Mouse (Mus musculus): ENCODE data around the gene Uqcc2. TPM values are rescaled to one million over a fixed set of nuclear protein-coding genes. Genes with fewer than 3 reads are reported as not detected.

Uqcc2 gene
- polyA plus RNA-seq, 1 experiment from 2014 or later = 315 TPM

- no peak for ATAC-seq (replicated peaks; ENCODE audit: low FRiP score, low read depth)
- Histone ChIP-seq H3K4me1 (replicated peaks; ENCODE audit: insufficient read depth, low read length) (no peaks in the 10 kb centered on the region), H3K9ac (ENCODE audit: low read depth, low read length) (no peak overlapping the region), H3K36me3 (ENCODE audit: insufficient read depth, low read length) (peaks cover 13% of the 10 kb centered on the region; the same call in 1 of the 2 replicates), H3K9me3 (replicated peaks; ENCODE audit: low read length) (no peaks in the 10 kb centered on the region), H3K27me3 (ENCODE audit: insufficient read depth, low read length) (no peaks in the 10 kb centered on the region), H3K27ac (no peak overlapping the region), H3K4me3 (replicated peaks; ENCODE audit: low read depth, low read length) (no peak overlapping the region), H3K4me2 (ENCODE audit: low read length) (no peak overlapping the region)
- no peak for TF ChIP-seq CTCF (IDR thresholded peaks at IDR 0.05; ENCODE audit: low read depth)
- 73% methylated on average over 5 of the region's 5 CpGs for WGBS
- DNase-seq (ENCODE audit: low spot score) = no peak
Measured at GRCm38 (mm10) chr17:27101675-27102074, 32.0 kb downstream of the Uqcc2 start.

- DNase-seq (ENCODE audit: low spot score) = peak; percentile 42
- 30% methylated on average over 13 of the region's 13 CpGs for WGBS
- H3K4me1 ChIP-seq (replicated peaks; ENCODE audit: insufficient read depth, low read length) = no peaks in the 10 kb centered on the region
- H3K27me3 ChIP-seq (ENCODE audit: insufficient read depth, low read length) = no peaks in the 10 kb centered on the region
- peak; percentile 64 for TF ChIP-seq CTCF (IDR thresholded peaks at IDR 0.05; ENCODE audit: low read depth)
- H3K36me3 ChIP-seq (ENCODE audit: insufficient read depth, low read length) = peaks cover 17% of the 10 kb centered on the region
- H3K9ac ChIP-seq (ENCODE audit: low read depth, low read length) = no peak overlapping the region
- no peak overlapping the region for H3K4me3 ChIP-seq (replicated peaks; ENCODE audit: low read depth, low read length)
- no peak for ATAC-seq (replicated peaks; ENCODE audit: low FRiP score, low read depth)
- no peak overlapping the region for H3K4me2 ChIP-seq (ENCODE audit: low read length)
- H3K27ac ChIP-seq = no peak overlapping the region
- no peaks in the 10 kb centered on the region for H3K9me3 ChIP-seq (replicated peaks; ENCODE audit: low read length)
Measured at GRCm38 (mm10) chr17:27095690-27096089, 38.0 kb downstream of the Uqcc2 start.

GRCm38 (mm10) chr17:27090068-27090467 lies 43.6 kb downstream of the Uqcc2 start:
- Histone ChIP-seq H3K9ac (ENCODE audit: low read depth, low read length) (no peak overlapping the region), H3K4me1 (replicated peaks; ENCODE audit: insufficient read depth, low read length) (no peaks in the 10 kb centered on the region), H3K4me2 (ENCODE audit: low read length) (no peak overlapping the region), H3K4me3 (replicated peaks; ENCODE audit: low read depth, low read length) (no peak overlapping the region), H3K9me3 (replicated peaks; ENCODE audit: low read length) (no peaks in the 10 kb centered on the region), H3K27ac (no peak overlapping the region), H3K27me3 (ENCODE audit: insufficient read depth, low read length) (no peaks in the 10 kb centered on the region), H3K36me3 (ENCODE audit: insufficient read depth, low read length) (peaks cover 21% of the 10 kb centered on the region)
- TF ChIP-seq CTCF (IDR thresholded peaks at IDR 0.05; ENCODE audit: low read depth) = no peak
- no peak for ATAC-seq (replicated peaks; ENCODE audit: low FRiP score, low read depth)
- no peak for DNase-seq (ENCODE audit: low spot score)
- whole genome bisulfite sequencing = 68% methylated on average over 9 of the region's 9 CpGs

- no peak overlapping the region for H3K4me3 ChIP-seq (replicated peaks; ENCODE audit: low read depth, low read length)
- ATAC-seq (replicated peaks; ENCODE audit: low FRiP score, low read depth) (no peak), DNase-seq (ENCODE audit: low spot score) (peak; percentile 35)
- no peak overlapping the region for H3K9ac ChIP-seq (ENCODE audit: low read depth, low read length)
- H3K4me2 ChIP-seq (ENCODE audit: low read length) = no peak overlapping the region
- TF ChIP-seq CTCF (IDR thresholded peaks at IDR 0.05; ENCODE audit: low read depth) = peak; percentile 67
- WGBS = 44% methylated on average over 12 of the region's 12 CpGs
- no peaks in the 10 kb centered on the region for H3K4me1 ChIP-seq (replicated peaks; ENCODE audit: insufficient read depth, low read length)
- H3K27me3 ChIP-seq (ENCODE audit: insufficient read depth, low read length) = no peaks in the 10 kb centered on the region
- no peak overlapping the region for H3K27ac ChIP-seq
- no peaks in the 10 kb centered on the region for H3K9me3 ChIP-seq (replicated peaks; ENCODE audit: low read length)
- peaks cover 8% of the 10 kb centered on the region; the same call in 1 of the 2 replicates for H3K36me3 ChIP-seq (ENCODE audit: insufficient read depth, low read length)
Measured at GRCm38 (mm10) chr17:27087426-27087825, 46.3 kb downstream of the Uqcc2 start.

GRCm38 (mm10) chr17:27085676-27086075 lies 48.0 kb downstream of the Uqcc2 start:
- WGBS = 68% methylated on average over 2 of the region's 2 CpGs
- Histone ChIP-seq H3K4me1 (replicated peaks; ENCODE audit: insufficient read depth, low read length) (no peaks in the 10 kb centered on the region), H3K4me3 (replicated peaks; ENCODE audit: low read depth, low read length) (no peak overlapping the region), H3K27me3 (ENCODE audit: insufficient read depth, low read length) (no peaks in the 10 kb centered on the region), H3K4me2 (ENCODE audit: low read length) (no peak overlapping the region), H3K9me3 (replicated peaks; ENCODE audit: low read length) (no peaks in the 10 kb centered on the region), H3K36me3 (ENCODE audit: insufficient read depth, low read length) (0 out of 2 replicates have a peak, but pooled peaks cover 4% of the 10 kb centered on the region), H3K9ac (ENCODE audit: low read depth, low read length) (no peak overlapping the region), H3K27ac (no peak overlapping the region)
- TF ChIP-seq CTCF (IDR thresholded peaks at IDR 0.05; ENCODE audit: low read depth) = peak; percentile 86
- ATAC-seq (replicated peaks; ENCODE audit: low FRiP score, low read depth) = no peak
- DNase-seq (ENCODE audit: low spot score) = peak; percentile 57

- no peak overlapping the region for H3K4me2 ChIP-seq (ENCODE audit: low read length)
- no peak overlapping the region for H3K9ac ChIP-seq (ENCODE audit: low read depth, low read length)
- H3K27ac ChIP-seq = no peak overlapping the region
- no peak for DNase-seq (ENCODE audit: low spot score)
- 72% methylated on average over 9 of the region's 9 CpGs for WGBS
- ATAC-seq (replicated peaks; ENCODE audit: low FRiP score, low read depth) = no peak
- no peaks in the 10 kb centered on the region for H3K9me3 ChIP-seq (replicated peaks; ENCODE audit: low read length)
- TF ChIP-seq CTCF (IDR thresholded peaks at IDR 0.05; ENCODE audit: low read depth) = no peak
- no peak overlapping the region for H3K4me3 ChIP-seq (replicated peaks; ENCODE audit: low read depth, low read length)
- no peaks in the 10 kb centered on the region for H3K4me1 ChIP-seq (replicated peaks; ENCODE audit: insufficient read depth, low read length)
- H3K36me3 ChIP-seq (ENCODE audit: insufficient read depth, low read length) = no peaks in the 10 kb centered on the region
- no peaks in the 10 kb centered on the region for H3K27me3 ChIP-seq (ENCODE audit: insufficient read depth, low read length)
Measured at GRCm38 (mm10) chr17:27083601-27084000, 50.1 kb downstream of the Uqcc2 start.

GRCm38 (mm10) chr17:27082796-27083195 lies 50.9 kb downstream of the Uqcc2 start:
- Histone ChIP-seq H3K4me2 (ENCODE audit: low read length) (no peak overlapping the region), H3K9me3 (replicated peaks; ENCODE audit: low read length) (no peaks in the 10 kb centered on the region), H3K9ac (ENCODE audit: low read depth, low read length) (no peak overlapping the region), H3K27ac (no peak overlapping the region), H3K27me3 (ENCODE audit: insufficient read depth, low read length) (no peaks in the 10 kb centered on the region), H3K4me3 (replicated peaks; ENCODE audit: low read depth, low read length) (no peak overlapping the region), H3K4me1 (replicated peaks; ENCODE audit: insufficient read depth, low read length) (no peaks in the 10 kb centered on the region), H3K36me3 (ENCODE audit: insufficient read depth, low read length) (no peaks in the 10 kb centered on the region)
- 52% methylated on average over 8 of the region's 8 CpGs for WGBS
- no peak for ATAC-seq (replicated peaks; ENCODE audit: low FRiP score, low read depth)
- DNase-seq (ENCODE audit: low spot score) = no peak
- no peak for TF ChIP-seq CTCF (IDR thresholded peaks at IDR 0.05; ENCODE audit: low read depth)
